Mouse (Mus musculus): ENCODE results near the gene Dpysl5. TPM values are rescaled to one million over a fixed set of nuclear protein-coding genes. Genes with fewer than 3 reads are reported as not detected.

The Dpysl5 gene
- total RNA-seq, 4 experiments from 2014 or later = 21.3 to 28.0 (median 27.4) TPM

DNA sequence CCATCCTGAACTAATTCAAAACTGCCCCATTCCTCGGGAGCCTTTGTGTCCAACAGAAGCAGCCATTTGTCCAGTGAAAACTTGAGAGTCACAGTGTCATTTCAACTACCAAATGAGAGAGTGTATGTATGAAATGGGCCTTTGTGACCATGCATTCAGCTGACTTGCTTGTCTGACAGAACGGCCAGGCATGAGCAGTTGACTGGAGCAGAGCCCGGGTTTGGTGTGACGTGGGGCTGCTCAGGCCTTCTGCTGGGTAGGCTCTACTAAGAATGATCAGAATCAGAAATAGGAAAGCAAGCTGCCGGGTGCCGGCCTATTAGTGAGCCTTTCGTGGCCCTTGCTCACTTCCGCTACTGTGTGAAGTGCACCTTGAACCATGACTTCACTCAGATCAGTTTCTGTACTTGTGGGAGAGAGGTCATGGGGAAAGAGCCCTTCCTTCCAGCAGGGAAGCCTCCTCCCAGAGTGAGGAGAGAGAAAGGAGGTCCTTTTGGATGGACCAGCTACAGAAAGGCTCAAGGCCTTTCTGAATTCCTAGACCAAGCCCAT lies 107.5 kb downstream of the Dpysl5 start:
- DNase-seq (ENCODE audit: low spot score in 2 of 2) = no peak

DNA sequence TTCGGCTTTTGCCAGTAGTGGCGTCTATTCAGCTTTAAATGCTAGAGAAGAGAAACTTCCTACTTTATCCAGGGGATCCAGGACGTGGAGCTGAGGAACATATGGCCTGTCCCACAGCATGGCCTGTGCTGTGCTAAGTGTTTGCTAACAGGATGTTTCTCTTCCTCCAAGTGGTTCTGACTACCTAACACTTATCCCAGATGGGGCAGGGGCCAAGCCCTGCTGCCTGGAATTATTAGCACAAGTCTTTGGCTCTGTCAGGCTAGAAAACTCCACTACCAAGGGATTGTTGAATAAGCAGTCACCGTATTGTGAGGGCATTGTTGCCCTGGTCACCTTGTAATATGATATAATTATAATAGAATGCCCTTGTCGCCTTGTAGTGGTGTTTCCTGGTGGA lies 111.3 kb downstream of the Dpysl5 start:
- DNase-seq (ENCODE audit: low spot score in 2 of 2) = no peak

DNA sequence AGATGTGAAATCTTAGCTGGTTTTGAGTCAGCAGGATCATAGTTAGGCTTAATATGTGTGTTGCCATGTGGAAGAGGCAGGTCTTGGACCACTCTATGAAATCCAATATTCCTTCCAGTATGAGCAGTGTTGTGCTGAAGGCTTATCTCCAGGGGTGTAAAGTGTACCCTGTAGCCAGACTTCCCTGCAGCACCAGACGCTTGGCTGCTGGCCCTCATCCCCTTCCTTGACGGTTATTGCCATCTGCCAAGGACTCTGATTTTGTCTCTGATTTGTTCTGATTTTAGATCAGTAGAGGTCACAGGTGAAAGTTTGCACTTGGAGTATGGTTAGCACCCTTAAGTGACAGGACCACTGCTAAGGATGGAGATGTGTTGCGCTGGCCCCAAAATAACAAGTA lies 111.7 kb downstream of the Dpysl5 start:
- DNase-seq (ENCODE audit: low spot score in 2 of 2) = no peak

DNA sequence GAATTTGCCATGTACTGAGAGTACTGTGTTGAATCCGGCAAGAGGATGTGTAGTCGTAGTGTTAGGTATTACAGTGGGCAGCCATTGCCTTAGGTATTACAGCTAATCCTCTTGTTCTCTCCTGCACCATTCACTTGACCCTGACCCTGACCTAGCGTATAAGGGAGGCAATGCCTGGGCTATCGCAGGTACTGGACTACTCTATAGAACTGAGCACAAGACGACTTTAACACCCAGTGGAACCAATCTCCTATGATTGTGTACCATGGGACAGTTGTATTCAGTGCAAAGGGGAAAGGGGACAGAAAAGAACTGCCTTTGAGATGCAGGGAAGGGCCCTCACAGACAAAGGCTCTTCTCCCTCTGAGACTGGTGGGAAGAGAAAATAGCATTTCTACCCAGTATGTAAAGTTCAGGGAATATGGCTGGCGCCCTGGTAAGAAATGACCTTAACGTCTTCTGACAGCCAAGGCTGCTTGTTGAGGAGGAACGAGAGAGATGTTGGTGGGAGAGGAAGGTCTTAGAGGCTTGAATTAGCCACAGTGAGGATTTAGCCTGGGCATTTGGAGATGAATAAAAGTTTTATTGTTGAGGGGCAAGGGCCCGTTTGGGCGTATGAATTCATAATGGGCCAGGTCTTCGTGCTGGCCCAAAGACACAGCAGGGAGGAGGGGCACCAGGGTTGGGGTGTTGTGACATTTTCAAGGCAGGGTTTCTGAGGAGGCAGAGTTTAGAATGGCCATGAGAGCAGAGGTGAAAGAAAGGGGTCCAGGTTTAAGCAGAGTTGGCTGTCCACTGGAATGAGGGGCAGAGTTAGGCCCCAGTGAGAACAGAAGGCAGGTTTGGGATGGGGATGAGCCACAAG lies 113.0 kb downstream of the Dpysl5 start:
- DNase-seq (ENCODE audit: low spot score in 2 of 2) = no peak

DNA sequence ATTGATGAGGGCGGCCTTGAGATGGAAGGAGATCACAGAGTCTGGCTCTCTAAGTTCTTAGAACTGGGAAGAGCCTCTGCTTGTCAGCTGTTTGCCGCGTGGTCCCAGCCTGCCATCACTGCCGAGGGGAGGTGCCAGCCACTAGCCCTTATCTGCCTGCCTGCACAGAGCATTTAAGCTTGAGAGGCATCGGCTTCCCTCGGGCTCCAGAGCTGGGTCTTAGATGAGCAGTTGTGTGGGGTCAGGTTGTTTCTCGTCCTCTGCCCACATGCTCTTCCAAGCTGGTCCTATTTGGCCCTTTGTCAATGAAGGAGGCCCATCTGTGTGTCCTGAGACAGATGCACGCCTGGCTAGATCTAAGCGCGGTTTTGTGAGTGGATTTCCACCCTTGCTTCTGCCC lies 113.8 kb downstream of the Dpysl5 start:
- DNase-seq (ENCODE audit: low spot score in 2 of 2) = no peak

DNA sequence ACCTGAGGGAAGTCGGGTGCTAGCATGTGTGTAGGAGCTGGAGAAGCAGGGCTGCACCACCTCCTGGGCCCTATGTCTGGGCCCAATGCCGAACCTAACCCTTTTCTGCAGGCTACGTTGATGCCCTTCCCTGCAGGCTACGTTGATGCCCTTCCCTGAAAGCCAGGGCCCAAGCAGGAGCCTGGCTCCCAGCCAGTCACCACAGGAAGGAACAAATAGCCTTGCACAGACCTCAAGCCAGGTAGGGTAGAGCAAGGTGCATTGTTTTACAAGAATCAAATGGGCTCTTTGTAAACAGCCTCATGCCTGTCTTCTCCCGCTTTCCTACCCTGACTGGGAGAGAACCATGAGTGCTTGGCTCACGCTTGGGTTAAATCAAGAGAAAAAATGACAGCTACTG lies 114.5 kb downstream of the Dpysl5 start:
- no peak for DNase-seq (ENCODE audit: low spot score in 2 of 2)

DNA sequence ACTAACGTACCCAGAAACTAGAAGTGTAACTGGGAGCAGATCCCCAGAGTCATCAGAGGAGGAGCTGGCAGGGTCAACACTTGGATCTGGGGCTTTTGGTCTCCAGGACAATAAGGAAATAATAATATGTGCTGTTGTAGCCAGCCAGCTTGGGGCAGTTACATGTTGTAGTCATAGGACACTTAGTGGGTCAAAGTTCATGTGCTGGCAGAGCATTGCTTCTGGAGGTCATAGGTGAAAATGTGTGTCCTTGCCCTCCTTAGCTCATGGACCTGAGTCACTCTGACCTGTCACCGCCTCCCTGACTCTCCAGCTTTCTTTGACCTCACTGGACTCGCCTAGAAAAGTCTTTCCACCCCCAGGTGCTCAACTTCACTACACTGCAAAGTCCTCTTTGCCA lies 122.1 kb downstream of the Dpysl5 start:
- DNase-seq (ENCODE audit: low spot score in 2 of 2) = no peak

DNA sequence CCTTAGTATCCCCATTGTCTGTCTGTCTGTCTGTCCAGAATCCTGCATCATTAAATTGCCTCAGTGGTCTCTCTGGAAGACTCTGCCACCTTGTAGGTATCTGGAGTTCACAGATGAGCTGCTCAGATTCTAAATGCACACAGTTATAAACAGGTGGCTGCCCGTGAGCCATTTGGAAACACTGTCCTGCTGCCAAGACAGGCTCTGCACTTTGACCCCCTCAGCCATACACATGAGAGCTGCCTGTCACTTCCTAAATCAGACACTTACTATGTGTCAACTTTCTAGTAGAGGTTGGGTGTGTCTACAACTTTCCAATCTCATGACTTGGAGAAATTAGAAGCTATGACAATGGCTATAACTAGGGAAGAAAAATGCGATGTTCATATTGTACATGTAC lies 128.4 kb downstream of the Dpysl5 start:
- no peak for DNase-seq (ENCODE audit: low spot score in 2 of 2)

DNA sequence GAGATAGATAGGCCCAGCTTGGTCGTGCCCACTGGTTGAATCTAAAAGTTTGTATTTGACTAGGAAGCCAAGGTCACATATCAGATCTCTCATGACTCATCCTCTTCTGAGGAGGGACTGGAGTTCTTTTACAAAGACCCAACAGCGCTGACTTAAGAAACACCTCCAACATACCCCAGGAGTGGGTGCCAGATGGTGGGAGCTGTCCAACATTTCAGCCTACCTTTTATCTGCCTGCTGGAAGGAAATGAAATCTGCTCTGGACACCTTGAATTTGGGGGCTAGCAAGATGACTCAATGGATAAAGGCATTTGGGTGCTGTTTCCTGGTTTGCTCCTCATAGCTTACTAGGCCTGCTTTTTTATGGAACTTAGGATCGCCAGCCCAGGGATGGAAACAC lies 130.5 kb downstream of the Dpysl5 start:
- no peak for DNase-seq (ENCODE audit: low spot score in 2 of 2)

Other genes starting within 250 kb of the Dpysl5 start
- gene Otof, start 249.6 kb upstream of the Dpysl5 start, total RNA-seq (2022) = 10 to 100 TPM; 16.0 to 20.1 (median 18.2) TPM
- under 1 TPM in 3 of 4 experiments, not detected in 1; 0.57 to 0.91 (median 0.63) TPM for gene 1700001C02Rik, start 245.5 kb upstream of the Dpysl5 start, total RNA-seq (2022)
- gene Cib4, start 165.7 kb upstream of the Dpysl5 start, total RNA-seq (2022) = not detected
- 10 to 100 TPM; 19.5 to 25.2 (median 21.7) TPM for gene Kcnk3, start 123.4 kb upstream of the Dpysl5 start, total RNA-seq (2022)
- 10 to 100 TPM; 37.6 to 43.3 (median 39.8) TPM for gene Slc35f6, start 63.6 kb upstream of the Dpysl5 start, total RNA-seq (2022)
- 1 to 10 TPM; 3.8 to 4.9 (median 4.5) TPM for gene Cenpa, start 44.8 kb upstream of the Dpysl5 start, total RNA-seq (2022)
- gene Mapre3, start 103.1 kb downstream of the Dpysl5 start, total RNA-seq (2022) = 100 to 1,000 TPM; 220 to 238 (median 224) TPM
- 10 to 100 TPM; 58.3 to 64.4 (median 62.9) TPM for gene Tmem214, start 156.4 kb downstream of the Dpysl5 start, total RNA-seq (2022)
- gene Agbl5, start 177.1 kb downstream of the Dpysl5 start, total RNA-seq (2022) = 10 to 100 TPM; 14.6 to 18.2 (median 17.0) TPM
- gene Ost4, start 196.2 kb downstream of the Dpysl5 start, total RNA-seq (2022) = 100 to 1,000 TPM in 1 of 4 experiments, 10 to 100 TPM in 3; 86.3 to 105 (median 90.6) TPM
- gene Emilin1, start 201.8 kb downstream of the Dpysl5 start, total RNA-seq (2022) = 1 to 10 TPM; 2.3 to 4.2 (median 2.8) TPM
- gene Khk, start 209.9 kb downstream of the Dpysl5 start, total RNA-seq (2022) = 10 to 100 TPM; 16.2 to 21.5 (median 18.9) TPM
- 10 to 100 TPM; 23.9 to 28.0 (median 27.1) TPM for gene Cgref1, start 234.0 kb downstream of the Dpysl5 start, total RNA-seq (2022)
- gene Preb, start 248.8 kb downstream of the Dpysl5 start, total RNA-seq (2022) = 100 to 1,000 TPM; 114 to 135 (median 128) TPM